Mouse (Mus musculus) liver, embryonic 11.5 days (tissue): ENCODE data around the gene 1190002N15Rik. TPM values are rescaled to one million over a fixed set of nuclear protein-coding genes. Genes with fewer than 3 reads are reported as not detected.
A peak's percentile ranks its signal among the peaks of the same experiment; 100 is the strongest.

Source experiments
- ATAC-seq: fragments of 200-750 bp; cut with Nextera tagmentation; replicated peaks from 2 replicates; pipeline ENCODE4 v1.8.0; 2017; ENCODE audit warnings: moderate number of reproducible peaks, mild to moderate bottlenecking, moderate TSS enrichment, moderate library complexity; ENCODE audit not compliant: low FRiP score
- DNase-seq: peaks from one replicate; pipeline ENCODE4 v3.0.0-alpha.2; 2017; ENCODE audit warnings: low spot score
- H3K27ac ChIP-seq: fragments of 300-500 bp; sonication (generic); 2 replicates; pipeline ENCODE4 v1.5.1; 2014; ENCODE audit warnings: mild to moderate bottlenecking, low read depth, low read length, control low read depth
- H3K27me3 ChIP-seq: fragments of 300-500 bp; sonication (generic); replicated peaks from 2 replicates; pipeline ENCODE4 v1.6.1; 2014; ENCODE audit warnings: low read length, mixed read lengths; ENCODE audit not compliant: control insufficient read depth, insufficient read depth
- H3K36me3 ChIP-seq: fragments of 300-500 bp; sonication (generic); 2 replicates; pipeline ENCODE4 v1.6.1; 2014; ENCODE audit warnings: mild to moderate bottlenecking, low read length, moderate library complexity, mixed read lengths; ENCODE audit not compliant: control insufficient read depth, insufficient read depth
- H3K4me1 ChIP-seq: fragments of 300-500 bp; sonication (generic); replicated peaks from 2 replicates; pipeline ENCODE4 v1.6.1; 2014; ENCODE audit warnings: low read length, mixed read lengths; ENCODE audit not compliant: control insufficient read depth, insufficient read depth
- H3K4me2 ChIP-seq: fragments of 300-500 bp; sonication (generic); 2 replicates; pipeline ENCODE4 v1.6.1; 2014; ENCODE audit warnings: mild to moderate bottlenecking, control low read depth, moderate library complexity
- H3K4me3 ChIP-seq: fragments of 300-500 bp; sonication (generic); 2 replicates; pipeline ENCODE4 v1.5.1; 2014; ENCODE audit warnings: low read depth, low read length, control low read depth
- H3K9ac ChIP-seq: fragments of 300-500 bp; sonication (generic); 2 replicates; pipeline ENCODE4 v1.6.1; 2014; ENCODE audit warnings: low read depth, low read length, control low read depth
- H3K9me3 ChIP-seq: fragments of 300-500 bp; sonication (generic); 2 replicates; pipeline ENCODE4 v1.6.1; 2016; ENCODE audit warnings: low read length, inconsistent platforms, mixed read lengths; ENCODE audit not compliant: control insufficient read depth
- WGBS: fragments of 180-500 bp; shearing (Covaris S2); extraction: QIAGEN DNeasy Blood & Tissue Kit; methylation state at CpG from one replicate; pipeline ENCODE4 v1.1.7; 2014; 5-methylcytosine and 5-hydroxymethylcytosine counted together
- polyA plus RNA-seq: library from polyadenylated mRNA; unstranded; fragments of >200 nt; fragmentation: Nextera tagmentation; extraction: Ambion mirVana; gene quantifications from 2 replicates; pipeline ENCODE4 v1.2.1, GENCODE M21; 2014

Gene 1190002N15Rik
- polyA plus RNA-seq, 1 experiment from 2014 or later, result 18.9 TPM

- H3K27ac ChIP-seq, result peak overlapping the region; percentile 62
- H3K4me2 ChIP-seq, result 0 out of 2 replicates have a peak overlapping the region, but pooled peaks have one; percentile 34
- H3K4me3 ChIP-seq, result no peak overlapping the region
- H3K9ac ChIP-seq, result no peak overlapping the region
- no peaks in the 10 kb centered on the region for H3K27me3 ChIP-seq
- DNase-seq (no peak), ATAC-seq (peak; percentile 93)
- H3K36me3 ChIP-seq, result no peaks in the 10 kb centered on the region
- peaks cover 13% of the 10 kb centered on the region for H3K4me1 ChIP-seq
- H3K9me3 ChIP-seq, result no peaks in the 10 kb centered on the region
Measured at GRCm38 (mm10) chr9:94556249-94556648, 18.4 kb upstream of the 1190002N15Rik start.

GRCm38 (mm10) chr9:94550493-94551095 lies 12.7 kb upstream of the 1190002N15Rik start:
- Histone ChIP-seq H3K4me1 (peaks cover 3% of the 10 kb centered on the region; the same call in 1 of the 2 replicates), H3K4me3 (no peak overlapping the region), H3K4me2 (no peak overlapping the region), H3K27me3 (no peaks in the 10 kb centered on the region), H3K36me3 (no peaks in the 10 kb centered on the region), H3K9me3 (no peaks in the 10 kb centered on the region), H3K27ac (no peak overlapping the region), H3K9ac (no peak overlapping the region)
- WGBS, result 78% methylated on average over 2 of the region's 2 CpGs
- DNase-seq, result no peak
- ATAC-seq, result no peak

- H3K36me3 ChIP-seq, result no peaks in the 10 kb centered on the region
- no peaks in the 10 kb centered on the region for H3K9me3 ChIP-seq
- H3K27me3 ChIP-seq, result no peaks in the 10 kb centered on the region
- no peak overlapping the region for H3K27ac ChIP-seq
- WGBS, result 81% methylated on average over 4 of the region's 4 CpGs
- DNase-seq, result no peak
- H3K9ac ChIP-seq, result no peak overlapping the region
- ATAC-seq, result no peak
- no peak overlapping the region for H3K4me2 ChIP-seq
- H3K4me1 ChIP-seq, result peaks cover 6% of the 10 kb centered on the region; the same call in 1 of the 2 replicates
- H3K4me3 ChIP-seq, result no peak overlapping the region
Measured at GRCm38 (mm10) chr9:94543881-94544280, 6.0 kb upstream of the 1190002N15Rik start.

- DNase-seq (no peak), ATAC-seq (no peak)
- Histone ChIP-seq H3K4me2 (peak overlapping the region; percentile 40), H3K27me3 (no peaks in the 10 kb centered on the region), H3K9ac (no peak overlapping the region), H3K36me3 (no peaks in the 10 kb centered on the region), H3K9me3 (no peaks in the 10 kb centered on the region), H3K4me1 (peaks cover 6% of the 10 kb centered on the region; the same call in 1 of the 2 replicates), H3K4me3 (no peak overlapping the region), H3K27ac (no peak overlapping the region)
- 50% methylated on average over 10 of the region's 10 CpGs for WGBS
Measured at GRCm38 (mm10) chr9:94540343-94541095, 2.6 kb upstream of the 1190002N15Rik start.

- Histone ChIP-seq H3K4me1 (peaks cover 7% of the 10 kb centered on the region), H3K36me3 (no peaks in the 10 kb centered on the region), H3K27me3 (no peaks in the 10 kb centered on the region), H3K9ac (no peak overlapping the region; the same call in 1 of the 2 replicates), H3K27ac (no peak overlapping the region; the same call in 1 of the 2 replicates), H3K4me2 (peak overlapping the region; percentile 80), H3K4me3 (peak overlapping the region; percentile 83), H3K9me3 (no peaks in the 10 kb centered on the region)
- no peak for ATAC-seq
- no peak for DNase-seq
- WGBS, result 54% methylated on average over 8 of the region's 8 CpGs
Measured at GRCm38 (mm10) chr9:94539346-94539865, 1.5 kb upstream of the 1190002N15Rik start.

- ATAC-seq, result peak; percentile 41
- no peak for DNase-seq
- H3K9ac ChIP-seq, result peak overlapping the region; percentile 90
- peak overlapping the region; percentile 80 for H3K4me2 ChIP-seq
- H3K27ac ChIP-seq, result peak overlapping the region; percentile 86; the same call in 1 of the 2 replicates
- H3K4me3 ChIP-seq, result peak overlapping the region; percentile 83
- no peaks in the 10 kb centered on the region for H3K36me3 ChIP-seq
- no peaks in the 10 kb centered on the region for H3K27me3 ChIP-seq
- no peaks in the 10 kb centered on the region for H3K9me3 ChIP-seq
- 0% methylated on average over 22 of the region's 22 CpGs for WGBS
- H3K4me1 ChIP-seq, result peaks cover 12% of the 10 kb centered on the region
Measured at GRCm38 (mm10) chr9:94538823-94539143, 902 bp upstream of the 1190002N15Rik start.

- ATAC-seq, result peak; percentile 57
- H3K27me3 ChIP-seq, result no peaks in the 10 kb centered on the region
- peak overlapping the region; percentile 80 for H3K4me2 ChIP-seq
- no peaks in the 10 kb centered on the region for H3K36me3 ChIP-seq
- H3K9me3 ChIP-seq, result no peaks in the 10 kb centered on the region
- peak overlapping the region; percentile 90 for H3K9ac ChIP-seq
- DNase-seq, result peak; percentile 81
- H3K27ac ChIP-seq, result peak overlapping the region; percentile 86
- peaks cover 12% of the 10 kb centered on the region for H3K4me1 ChIP-seq
- H3K4me3 ChIP-seq, result peak overlapping the region; percentile 83
- WGBS, result 0% methylated on average over 99 of the region's 103 CpGs
Measured at GRCm38 (mm10) chr9:94537051-94537917, 597 bp downstream of the 1190002N15Rik start.

- ATAC-seq, result no peak
- WGBS, result 3% methylated on average over 13 of the region's 15 CpGs
Measured at GRCm38 (mm10) chr9:94536261-94536905, 1.5 kb downstream of the 1190002N15Rik start.

More at GRCm38 (mm10) chr9:94536261-94536905, 1.5 kb downstream of the 1190002N15Rik start:
- H3K36me3 ChIP-seq, result no peaks in the 10 kb centered on the region
- H3K9me3 ChIP-seq, result no peaks in the 10 kb centered on the region
- no peaks in the 10 kb centered on the region for H3K27me3 ChIP-seq
- H3K27ac ChIP-seq, result peak overlapping the region; percentile 86; the same call in 1 of the 2 replicates
- peak overlapping the region; percentile 80 for H3K4me2 ChIP-seq
- no peak for DNase-seq
- peak overlapping the region; percentile 83 for H3K4me3 ChIP-seq
- H3K4me1 ChIP-seq, result peaks cover 12% of the 10 kb centered on the region
- peak overlapping the region; percentile 90 for H3K9ac ChIP-seq
